Mouse (Mus musculus) heart, embryonic 12.5 days (tissue): ENCODE data around the gene Smoc1. TPM values are rescaled to one million over a fixed set of nuclear protein-coding genes. Genes with fewer than 3 reads are reported as not detected.

Source experiments
- ATAC-seq: fragments of 200-750 bp; cut with Nextera tagmentation; 2 replicates; pipeline ENCODE4 v1.8.0; 2017; ENCODE audit warnings: moderate TSS enrichment, moderate library complexity; ENCODE audit not compliant: insufficient number of reproducible peaks, low FRiP score
- H3K27ac ChIP-seq: fragments of 300-500 bp; sonication (generic); 2 replicates; pipeline ENCODE4 v1.5.1; 2016; ENCODE audit warnings: mild to moderate bottlenecking, moderate library complexity; ENCODE audit not compliant: poor library complexity, severe bottlenecking
- H3K27me3 ChIP-seq: fragments of 300-500 bp; sonication (generic); replicated peaks from 2 replicates; pipeline ENCODE4 v1.6.1; 2016; ENCODE audit warnings: mild to moderate bottlenecking, moderate library complexity
- H3K36me3 ChIP-seq: fragments of 300-500 bp; sonication (generic); 2 replicates; pipeline ENCODE4 v1.6.1; 2016; ENCODE audit warnings: mild to moderate bottlenecking, moderate library complexity
- H3K4me1 ChIP-seq: fragments of 300-500 bp; sonication (generic); replicated peaks from 2 replicates; pipeline ENCODE4 v1.6.1; 2016; ENCODE audit warnings: mild to moderate bottlenecking
- H3K4me2 ChIP-seq: fragments of 300-500 bp; sonication (generic); 2 replicates; pipeline ENCODE4 v1.6.1; 2016; ENCODE audit warnings: mild to moderate bottlenecking, moderate library complexity
- H3K4me3 ChIP-seq: fragments of 300-500 bp; sonication (generic); 2 replicates; pipeline ENCODE4 v1.5.1; 2016; ENCODE audit warnings: mild to moderate bottlenecking
- H3K9ac ChIP-seq: fragments of 300-500 bp; sonication (generic); 2 replicates; pipeline ENCODE4 v1.6.1; 2016; ENCODE audit warnings: mild to moderate bottlenecking, moderate library complexity
- H3K9me3 ChIP-seq: fragments of 300-500 bp; sonication (generic); replicated peaks from 2 replicates; pipeline ENCODE4 v1.6.1; 2016; ENCODE audit warnings: mild to moderate bottlenecking, moderate library complexity
- WGBS: fragments of 180-500 bp; shearing (Covaris S2); methylation state at CpG from one replicate; pipeline ENCODE4 v1.1.7; 2016; 5-methylcytosine and 5-hydroxymethylcytosine counted together
- polyA plus RNA-seq: library from polyadenylated mRNA; unstranded; fragments of >200 nt; fragmentation: Nextera tagmentation; extraction: Ambion mirVana; gene quantifications from 2 replicates; pipeline ENCODE4 v1.2.1, GENCODE M21; 2016

Smoc1 gene
- polyA plus RNA-seq, 1 experiment from 2014 or later: 5.8 TPM

GRCm38 (mm10) chr12:81193968-81194367 lies 167.4 kb downstream of the Smoc1 start:
- H3K27ac ChIP-seq: no peak overlapping the region
- no peak overlapping the region for H3K9ac ChIP-seq
- H3K4me2 ChIP-seq: no peak overlapping the region
- 78% methylated on average over 2 of the region's 2 CpGs for WGBS
- no peak for ATAC-seq
- H3K9me3 ChIP-seq: no peaks in the 10 kb centered on the region
- H3K4me1 ChIP-seq: no peaks in the 10 kb centered on the region
- H3K4me3 ChIP-seq: no peak overlapping the region
- H3K27me3 ChIP-seq: peaks cover 4% of the 10 kb centered on the region
- H3K36me3 ChIP-seq: no peaks in the 10 kb centered on the region

GRCm38 (mm10) chr12:81197468-81198075 lies 171.0 kb downstream of the Smoc1 start:
- no peak for ATAC-seq
- H3K9me3 ChIP-seq: no peaks in the 10 kb centered on the region
- H3K4me2 ChIP-seq: no peak overlapping the region
- 53% methylated on average over 5 of the region's 5 CpGs for WGBS
- no peaks in the 10 kb centered on the region for H3K4me1 ChIP-seq
- no peaks in the 10 kb centered on the region for H3K36me3 ChIP-seq
- H3K4me3 ChIP-seq: no peak overlapping the region
- H3K9ac ChIP-seq: no peak overlapping the region
- H3K27me3 ChIP-seq: no peaks in the 10 kb centered on the region; the same call in 1 of the 2 replicates
- no peak overlapping the region for H3K27ac ChIP-seq

- H3K4me1 ChIP-seq: no peaks in the 10 kb centered on the region
- no peak for ATAC-seq
- H3K9me3 ChIP-seq: no peaks in the 10 kb centered on the region
- H3K36me3 ChIP-seq: no peaks in the 10 kb centered on the region
- no peak overlapping the region for H3K27ac ChIP-seq
- H3K9ac ChIP-seq: no peak overlapping the region
- H3K4me2 ChIP-seq: peak overlapping the region; percentile 27; the same call in 1 of the 2 replicates
- WGBS: 31% methylated on average over 23 of the region's 23 CpGs
- H3K27me3 ChIP-seq: no peaks in the 10 kb centered on the region; the same call in 1 of the 2 replicates
- no peak overlapping the region for H3K4me3 ChIP-seq
Measured at GRCm38 (mm10) chr12:81199280-81199955, 172.8 kb downstream of the Smoc1 start.

GRCm38 (mm10) chr12:81203226-81203625 lies 176.6 kb downstream of the Smoc1 start:
- Histone ChIP-seq H3K36me3 (no peaks in the 10 kb centered on the region), H3K27me3 (no peaks in the 10 kb centered on the region; the same call in 1 of the 2 replicates), H3K9me3 (no peaks in the 10 kb centered on the region), H3K4me1 (no peaks in the 10 kb centered on the region), H3K4me3 (no peak overlapping the region), H3K4me2 (no peak overlapping the region), H3K27ac (no peak overlapping the region), H3K9ac (no peak overlapping the region)
- ATAC-seq: no peak
- 35% methylated on average over 1 of the region's 1 CpGs for WGBS

- no peak for ATAC-seq
- 31% methylated on average over 6 of the region's 6 CpGs for WGBS
- H3K27me3 ChIP-seq: no peaks in the 10 kb centered on the region
- H3K4me1 ChIP-seq: no peaks in the 10 kb centered on the region
- no peaks in the 10 kb centered on the region for H3K36me3 ChIP-seq
- H3K27ac ChIP-seq: no peak overlapping the region
- no peaks in the 10 kb centered on the region for H3K9me3 ChIP-seq
- no peak overlapping the region for H3K4me2 ChIP-seq
- H3K4me3 ChIP-seq: no peak overlapping the region
- no peak overlapping the region for H3K9ac ChIP-seq
Measured at GRCm38 (mm10) chr12:81205619-81206560, 179.3 kb downstream of the Smoc1 start.

GRCm38 (mm10) chr12:81208559-81208958 lies 182.0 kb downstream of the Smoc1 start:
- Histone ChIP-seq H3K27me3 (no peaks in the 10 kb centered on the region), H3K9me3 (no peaks in the 10 kb centered on the region), H3K4me2 (no peak overlapping the region), H3K4me3 (no peak overlapping the region), H3K27ac (no peak overlapping the region), H3K4me1 (no peaks in the 10 kb centered on the region), H3K36me3 (no peaks in the 10 kb centered on the region), H3K9ac (no peak overlapping the region)
- WGBS: 38% methylated on average over 2 of the region's 2 CpGs
- no peak for ATAC-seq

GRCm38 (mm10) chr12:81219339-81219738 lies 192.7 kb downstream of the Smoc1 start:
- H3K4me1 ChIP-seq: no peaks in the 10 kb centered on the region
- no peak overlapping the region for H3K4me2 ChIP-seq
- H3K9me3 ChIP-seq: no peaks in the 10 kb centered on the region
- H3K27me3 ChIP-seq: no peaks in the 10 kb centered on the region
- 53% methylated on average over 4 of the region's 4 CpGs for WGBS
- no peak overlapping the region for H3K27ac ChIP-seq
- no peaks in the 10 kb centered on the region for H3K36me3 ChIP-seq
- no peak overlapping the region for H3K4me3 ChIP-seq
- ATAC-seq: no peak
- H3K9ac ChIP-seq: no peak overlapping the region

GRCm38 (mm10) chr12:81223276-81223675 lies 196.7 kb downstream of the Smoc1 start:
- 62% methylated on average over 2 of the region's 2 CpGs for WGBS
- no peak overlapping the region for H3K4me2 ChIP-seq
- H3K27ac ChIP-seq: no peak overlapping the region
- H3K36me3 ChIP-seq: no peaks in the 10 kb centered on the region
- H3K9ac ChIP-seq: no peak overlapping the region
- H3K4me1 ChIP-seq: no peaks in the 10 kb centered on the region
- H3K4me3 ChIP-seq: no peak overlapping the region
- H3K9me3 ChIP-seq: no peaks in the 10 kb centered on the region
- no peaks in the 10 kb centered on the region for H3K27me3 ChIP-seq
- no peak for ATAC-seq

GRCm38 (mm10) chr12:81224843-81225242 lies 198.2 kb downstream of the Smoc1 start:
- Histone ChIP-seq H3K4me2 (no peak overlapping the region), H3K4me1 (no peaks in the 10 kb centered on the region), H3K9me3 (no peaks in the 10 kb centered on the region), H3K4me3 (no peak overlapping the region), H3K27ac (no peak overlapping the region), H3K9ac (no peak overlapping the region), H3K27me3 (no peaks in the 10 kb centered on the region), H3K36me3 (no peaks in the 10 kb centered on the region)
- no peak for ATAC-seq
- WGBS: 66% methylated on average over 2 of the region's 2 CpGs

- no peak overlapping the region for H3K4me3 ChIP-seq
- no peak overlapping the region for H3K4me2 ChIP-seq
- H3K36me3 ChIP-seq: no peaks in the 10 kb centered on the region
- no peak overlapping the region for H3K27ac ChIP-seq
- ATAC-seq: no peak
- H3K4me1 ChIP-seq: no peaks in the 10 kb centered on the region
- H3K9ac ChIP-seq: no peak overlapping the region
- H3K9me3 ChIP-seq: no peaks in the 10 kb centered on the region
- H3K27me3 ChIP-seq: no peaks in the 10 kb centered on the region
- WGBS: 46% methylated on average over 6 of the region's 6 CpGs
Measured at GRCm38 (mm10) chr12:81225966-81226577, 199.5 kb downstream of the Smoc1 start.

- WGBS: 50% methylated on average over 3 of the region's 3 CpGs
- Histone ChIP-seq H3K4me1 (no peaks in the 10 kb centered on the region), H3K4me2 (no peak overlapping the region), H3K27ac (no peak overlapping the region), H3K27me3 (no peaks in the 10 kb centered on the region), H3K36me3 (no peaks in the 10 kb centered on the region), H3K9ac (no peak overlapping the region), H3K9me3 (no peaks in the 10 kb centered on the region), H3K4me3 (no peak overlapping the region)
- ATAC-seq: no peak
Measured at GRCm38 (mm10) chr12:81226590-81226989, 200.0 kb downstream of the Smoc1 start.
